Mouse (Mus musculus) gastrocnemius, adult 8-10 months (tissue): ENCODE measurements around the gene Lsm2. TPM values are rescaled to one million over a fixed set of nuclear protein-coding genes. Genes with fewer than 3 reads are reported as not detected.

Source experiments
- DNase-seq, 2 experiments: peaks; one replicate each; pipeline ENCODE4 v3.0.0; 2022; ENCODE audit warnings: low spot score in 2 of 2
- total RNA-seq, 4 experiments: library from RNA; stranded (reverse); gene quantifications; 2 replicates each; pipeline ENCODE4 v1.2.4; 2022

The Lsm2 gene
- total RNA-seq, 4 experiments from 2014 or later: 11.7 to 15.7 (median 13.0) TPM

DNA sequence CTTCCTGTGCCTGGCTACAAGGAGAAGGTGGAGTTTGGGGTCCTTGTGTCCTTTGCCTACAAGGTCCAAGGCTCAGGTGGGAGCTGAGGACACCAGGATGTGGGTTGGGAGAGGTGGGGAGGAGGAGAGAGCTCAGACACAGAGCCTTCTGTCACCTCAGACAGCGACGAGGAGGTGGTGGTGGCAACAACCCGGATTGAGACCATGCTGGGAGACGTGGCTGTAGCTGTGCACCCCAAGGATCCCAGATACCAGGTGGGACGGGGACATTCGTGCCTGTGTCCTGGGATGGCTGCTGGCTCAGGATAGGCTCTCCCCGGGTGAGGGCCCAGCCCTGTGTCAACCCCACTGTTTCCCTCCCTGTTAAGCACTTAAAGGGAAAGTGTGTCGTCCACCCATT, 29.8 kb downstream of the Lsm2 start:
- no peak for DNase-seq

- DNase-seq: no peak
Measured at GRCm38 (mm10) chr17:35012430-35012829, 30.8 kb downstream of the Lsm2 start.

DNA sequence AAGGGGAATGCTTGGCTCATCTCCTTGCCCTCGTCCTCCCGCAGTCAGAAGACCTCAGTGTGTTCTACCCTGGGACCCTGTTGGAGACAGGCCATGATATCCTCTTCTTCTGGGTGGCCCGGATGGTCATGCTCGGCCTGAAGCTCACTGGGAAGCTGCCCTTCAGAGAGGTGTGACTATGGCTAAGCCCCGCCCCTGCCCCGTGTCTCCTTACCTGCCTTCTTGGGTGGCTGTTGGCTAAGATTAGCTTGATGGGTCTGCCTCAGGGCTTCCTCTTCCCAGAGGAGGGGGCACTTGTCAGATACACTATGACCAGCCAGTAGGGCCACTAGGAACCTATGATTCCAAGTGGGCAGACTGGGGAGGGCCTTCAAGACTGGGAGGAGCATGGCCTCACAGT, 31.6 kb downstream of the Lsm2 start:
- DNase-seq: no peak

DNA sequence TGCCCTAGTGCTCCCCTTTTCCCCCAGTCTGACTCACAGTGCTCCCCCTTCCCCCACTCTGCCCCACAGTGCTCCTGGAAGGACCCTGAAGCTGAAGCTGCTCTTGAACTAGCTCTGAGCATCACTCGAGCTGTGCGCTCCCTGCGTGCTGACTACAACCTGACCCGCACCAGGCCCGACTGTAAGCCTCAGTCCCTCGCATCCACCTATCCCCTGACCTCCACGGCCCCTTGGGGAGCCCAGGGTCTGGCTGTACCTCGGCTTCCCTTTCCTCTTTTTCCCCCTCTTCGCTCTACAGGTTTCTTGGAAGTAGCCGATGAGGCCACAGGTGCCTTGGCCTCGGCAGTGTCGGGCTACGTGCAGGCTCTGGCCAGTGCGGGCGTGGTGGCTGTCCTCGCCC, 33.6 kb downstream of the Lsm2 start:
- no peak for DNase-seq

DNA sequence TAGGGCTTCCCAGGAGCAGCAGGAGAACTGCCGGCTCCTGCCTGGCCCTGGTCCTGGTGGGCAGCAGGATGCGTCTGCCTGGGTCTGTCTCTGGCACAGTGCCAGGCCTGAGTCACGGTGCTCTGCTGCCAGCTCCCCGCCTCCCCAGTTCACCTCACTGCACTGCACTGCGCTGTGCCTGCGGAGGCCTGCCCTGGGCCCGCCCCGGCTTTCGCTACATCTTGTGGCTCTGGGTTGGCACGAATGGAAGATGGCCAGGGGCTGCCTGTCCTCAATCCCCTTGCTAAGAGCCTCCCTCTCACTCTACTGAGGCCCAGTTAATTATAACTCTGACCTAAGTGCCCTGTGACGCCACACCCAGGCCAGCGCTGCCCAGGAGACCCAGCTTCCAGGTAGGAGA, 34.7 kb downstream of the Lsm2 start, which contains the start of gene Vwa7:
Vwa7 (plus strand) TSS at position 204 of the 400 bp plus-strand sequence.
- peak; percentile 35 to 43 for DNase-seq

DNA sequence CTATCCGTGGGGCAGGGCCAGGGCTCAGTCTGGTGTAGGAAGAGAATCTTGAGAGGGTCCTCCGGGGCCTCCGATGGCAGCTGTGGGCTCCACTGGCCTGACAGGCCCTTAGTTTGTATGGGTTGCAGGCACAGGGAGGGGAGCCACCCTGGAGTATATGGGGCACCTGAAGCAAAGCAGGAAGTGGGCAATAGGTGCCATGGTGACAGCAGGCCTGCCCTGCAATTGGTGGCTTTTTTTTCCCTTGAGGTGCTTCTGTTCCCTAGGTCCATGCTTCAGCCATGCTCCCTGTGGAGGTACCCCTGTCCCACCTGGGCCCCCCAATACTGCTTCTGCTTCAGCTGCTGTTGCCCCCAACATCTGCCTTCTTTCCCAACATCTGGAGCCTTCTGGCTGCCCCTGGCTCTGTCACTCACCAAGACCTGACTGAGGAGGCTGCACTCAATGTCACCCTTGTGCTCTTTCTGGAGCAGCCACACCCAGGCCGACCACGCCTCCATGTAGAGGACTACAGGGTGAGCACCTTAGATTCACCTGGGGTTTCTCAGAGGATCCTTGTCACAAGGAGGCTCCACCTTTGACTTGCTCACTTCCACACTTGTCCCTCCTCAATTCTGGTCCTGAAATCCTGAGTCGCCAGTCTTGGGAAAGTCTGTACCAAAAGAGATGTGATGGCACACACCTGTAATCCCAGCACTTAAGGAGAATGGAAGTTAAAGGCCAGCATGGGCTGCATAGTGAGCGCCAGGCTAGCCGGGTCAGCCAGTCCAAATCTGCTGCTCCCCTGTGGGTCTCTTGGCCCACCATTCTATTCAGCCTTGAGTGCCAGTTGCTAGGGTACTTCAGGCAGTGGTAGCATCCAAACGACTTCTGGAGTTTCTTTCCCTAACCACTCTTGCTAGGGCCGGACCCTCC, 35.4 kb downstream of the Lsm2 start:
- DNase-seq: no peak

DNA sequence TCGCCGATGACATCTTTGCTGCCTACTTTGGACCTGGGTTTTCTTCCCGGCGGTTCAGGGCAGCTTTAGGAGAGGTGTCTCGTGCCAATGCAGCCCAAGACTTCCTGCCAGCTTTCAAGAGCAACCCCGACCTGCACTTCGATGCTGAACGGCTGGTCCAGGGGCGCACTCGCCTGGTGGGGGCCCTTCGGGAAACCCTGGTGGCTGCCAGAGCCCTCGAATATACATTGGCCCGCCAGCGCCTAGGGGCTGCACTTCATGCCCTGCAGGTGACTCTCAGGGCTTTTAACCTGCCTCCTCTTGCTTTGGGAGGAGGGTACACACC, 36.0 kb downstream of the Lsm2 start:
- no peak for DNase-seq

GRCm38 (mm10) chr17:35018171-35018570, 36.5 kb downstream of the Lsm2 start:
- no peak for DNase-seq

DNA sequence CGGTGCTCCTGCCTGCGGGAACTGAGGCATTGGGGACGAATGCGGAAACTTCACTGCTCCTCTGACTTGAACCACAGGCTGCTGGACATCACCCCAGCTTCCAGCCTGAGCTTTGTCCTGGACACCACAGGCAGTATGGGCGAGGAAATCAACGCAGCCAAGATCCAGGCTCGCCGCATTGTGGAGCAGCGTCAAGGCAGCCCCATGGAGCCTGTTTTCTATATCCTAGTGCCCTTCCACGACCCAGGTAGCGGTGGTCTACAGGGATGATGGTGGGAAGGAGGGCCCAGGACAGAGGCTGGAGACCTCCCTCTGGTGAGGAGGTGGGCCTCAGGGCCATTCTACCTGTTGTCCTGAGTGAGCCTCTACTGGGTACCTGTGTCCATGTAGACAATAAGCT, 38.2 kb downstream of the Lsm2 start:
- DNase-seq: no peak

DNA sequence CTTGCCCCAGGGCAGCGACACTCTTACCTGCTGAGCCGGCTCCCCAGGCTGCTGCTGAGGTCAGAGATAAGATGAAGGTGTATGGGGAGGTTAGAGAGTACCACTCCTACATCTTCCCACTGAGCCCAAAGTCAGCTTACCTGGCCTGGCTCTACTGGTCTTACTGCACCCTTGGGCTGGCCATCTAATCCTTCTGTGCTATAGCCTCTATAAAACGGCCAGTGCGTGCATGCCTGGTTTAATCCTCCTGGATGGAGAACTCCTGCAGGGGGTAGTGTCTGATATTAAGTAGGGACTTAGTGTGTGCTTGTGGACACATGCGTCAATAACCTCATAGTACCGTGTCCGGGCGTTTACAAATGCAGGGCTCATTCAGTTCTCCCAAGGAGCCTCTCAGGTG, 38.9 kb downstream of the Lsm2 start:
- no peak for DNase-seq

DNA sequence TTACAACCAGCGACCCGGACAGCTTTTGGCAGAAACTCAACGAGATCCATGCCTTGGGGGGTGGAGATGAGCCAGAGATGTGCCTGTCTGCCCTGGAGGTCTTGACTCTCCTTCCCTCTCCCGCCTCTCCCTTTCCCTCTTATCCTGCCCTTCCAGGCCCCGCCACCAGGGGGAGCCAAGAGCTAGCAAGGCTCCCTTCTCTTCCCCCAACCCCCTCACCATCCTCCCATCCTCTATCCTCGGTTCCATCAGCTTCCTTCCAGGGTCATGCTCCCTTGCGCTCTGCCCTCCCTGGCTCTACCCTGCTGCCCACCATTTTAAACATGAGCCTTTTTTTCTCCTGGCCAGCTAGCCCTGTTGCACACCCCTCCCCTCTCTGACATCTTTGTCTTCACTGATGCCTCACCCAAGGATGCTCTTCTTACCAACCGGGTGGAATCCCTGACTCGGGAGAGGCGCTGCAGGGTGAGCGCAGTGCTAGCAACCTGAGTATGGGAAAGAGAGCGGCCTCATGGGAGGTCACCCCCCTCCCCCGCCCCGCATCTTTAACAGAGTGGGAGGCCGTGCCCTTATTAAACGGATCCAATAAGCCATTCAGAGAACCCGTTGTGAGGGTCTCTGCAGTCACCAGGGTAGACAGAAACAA, 39.6 kb downstream of the Lsm2 start:
- peak; percentile 80 to 87 for DNase-seq

DNA sequence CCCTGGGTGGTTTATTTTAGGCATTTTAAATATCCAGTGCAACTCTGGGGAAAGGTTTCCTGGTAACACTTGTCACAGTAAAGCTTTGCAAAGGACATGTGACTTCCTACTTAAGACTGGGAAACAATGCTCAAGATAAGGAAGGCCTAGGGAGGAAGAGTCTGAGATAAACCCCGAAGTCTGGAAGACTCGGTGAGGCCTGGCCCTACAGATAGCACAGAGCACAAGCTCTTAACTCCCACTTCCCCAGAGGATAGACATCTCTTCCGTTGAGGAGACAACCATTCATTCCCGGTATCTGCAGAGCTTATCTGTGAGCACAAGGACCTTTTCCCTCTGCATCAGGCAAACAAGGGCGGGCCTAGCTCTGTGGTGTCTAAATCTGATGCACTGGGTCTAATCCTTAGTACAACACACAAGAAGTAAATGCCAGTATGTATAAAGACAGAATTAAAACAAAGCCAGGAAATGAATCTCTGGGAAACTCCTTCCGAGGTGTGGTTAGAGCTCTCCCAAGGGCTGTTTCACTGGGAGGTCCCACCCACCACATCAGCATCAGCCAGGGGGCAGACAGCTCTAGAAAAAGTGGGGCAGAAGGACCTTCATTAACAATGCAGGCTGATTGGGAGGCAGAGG, 40.3 kb downstream of the Lsm2 start:
- DNase-seq: no peak

DNA sequence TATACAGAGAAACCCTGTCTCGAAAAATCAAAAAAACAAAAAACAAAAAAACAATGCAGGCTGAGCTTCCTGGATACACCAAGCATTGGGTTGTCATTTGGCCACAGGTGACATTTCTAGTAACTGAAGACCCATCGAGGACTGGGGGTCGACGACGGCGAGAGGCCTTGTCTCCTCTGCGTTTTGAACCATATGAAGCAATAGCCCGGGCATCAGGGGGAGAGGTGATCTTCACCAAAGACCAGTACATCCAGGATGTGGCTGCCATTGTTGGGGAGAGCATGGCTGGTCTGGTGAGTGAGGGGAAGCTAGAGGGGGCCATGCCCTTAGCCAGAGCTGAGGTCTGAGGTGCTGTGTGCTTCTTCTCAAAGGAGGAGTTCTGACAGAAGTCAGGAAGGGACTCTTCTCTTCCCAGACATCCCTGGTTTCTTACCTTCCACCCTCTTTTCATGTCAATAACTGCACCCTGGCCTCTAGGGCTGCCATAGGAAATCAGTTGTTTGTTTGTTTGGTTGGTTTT, 40.9 kb downstream of the Lsm2 start:
- DNase-seq: no peak

DNA sequence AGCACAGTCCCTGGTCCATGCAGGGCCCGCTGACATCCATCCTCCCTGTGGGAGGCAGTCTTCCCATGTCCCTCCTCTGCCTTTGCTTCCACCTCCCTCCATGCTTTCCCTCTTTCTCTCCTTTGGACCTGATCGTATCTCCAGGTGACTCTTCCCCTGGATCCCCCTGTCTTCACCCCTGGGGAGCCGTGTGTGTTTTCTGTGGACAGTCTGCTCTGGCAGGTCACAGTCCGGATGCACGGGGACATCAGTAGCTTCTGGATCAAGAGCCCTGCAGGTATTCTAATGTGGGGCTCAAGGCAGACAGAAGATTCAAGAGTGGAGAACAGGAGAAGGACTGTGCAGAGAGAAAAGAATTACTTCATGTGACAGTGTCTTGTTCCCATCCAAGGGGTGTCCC, 41.6 kb downstream of the Lsm2 start:
- no peak for DNase-seq

GRCm38 (mm10) chr17:35023756-35024155, 42.1 kb downstream of the Lsm2 start:
- no peak for DNase-seq

GRCm38 (mm10) chr17:35024261-35024660, 42.6 kb downstream of the Lsm2 start:
- DNase-seq: no peak

- no peak for DNase-seq
Measured at GRCm38 (mm10) chr17:35024691-35025488, 43.2 kb downstream of the Lsm2 start.

DNA sequence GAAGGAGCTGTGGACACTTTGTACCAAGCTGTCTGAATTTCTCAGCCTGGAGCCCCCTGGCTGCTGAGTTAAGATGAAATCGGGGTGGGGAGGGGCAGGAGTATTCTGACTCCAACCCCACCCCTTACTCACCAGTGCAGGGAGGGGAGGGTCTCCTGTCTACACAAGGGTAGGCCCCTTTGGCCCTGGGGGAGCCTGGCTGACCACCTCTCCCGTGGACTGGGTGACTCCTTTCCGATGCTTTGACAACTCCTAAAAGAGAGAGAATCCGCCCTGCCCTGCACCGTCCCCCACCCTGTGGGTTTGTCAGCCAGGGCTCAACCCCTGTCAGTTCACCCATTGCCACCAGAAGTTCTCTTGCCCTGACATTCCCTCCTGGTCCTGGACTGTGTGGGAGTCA, 44.5 kb downstream of the Lsm2 start:
- no peak for DNase-seq

GRCm38 (mm10) chr17:35027277-35028068, 45.8 kb downstream of the Lsm2 start, which contains the start of gene Sapcd1:
TSS of gene Sapcd1 (minus strand) at chr17:35028016.
- no peak for DNase-seq

GRCm38 (mm10) chr17:35028315-35028714, 46.7 kb downstream of the Lsm2 start:
- no peak for DNase-seq
